Comparison of ENCODE assay signal across 20 mouse cellular contexts in the genomic region with DNA sequence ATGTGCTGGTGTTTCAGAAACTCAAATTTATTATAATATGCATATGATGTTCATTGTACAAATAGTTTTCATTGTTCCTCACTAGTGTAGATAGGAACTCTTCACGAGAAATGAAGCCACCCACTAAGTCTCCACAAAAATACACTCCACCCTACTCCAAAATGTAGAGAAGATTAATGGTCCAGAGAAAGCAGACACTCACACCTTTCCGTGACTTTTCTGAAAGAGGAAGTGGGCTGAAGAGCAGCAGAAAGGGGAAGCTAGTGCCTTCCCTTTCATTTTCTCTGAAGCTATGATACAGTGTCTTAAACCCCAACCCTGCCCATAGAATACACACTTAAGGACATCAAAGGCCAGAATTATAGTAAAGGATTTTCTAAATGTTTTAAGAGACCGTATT. TPM values are rescaled to one million over a fixed set of nuclear protein-coding genes. Genes with fewer than 3 reads are reported as not detected.
DNase-seq lines count a peak whose midpoint lies in the region; ATAC-seq and TF ChIP-seq lines count a peak whose summit lies in the region.
"Had no signal": no experiment of that assay in that cellular context is flagged by ENCODE, and none has a peak within 500 bp of the region (broad histone marks: within the 10 kb centered on the region; RNA-seq: fewer than 3 reads in every experiment).

No protein-coding gene starts in this region.

- in situ Hi-C loops in CH12.LX (cut with MboI; ENCODE audit: low pct_ligation_motif_present, low pct_unique_long_range_greater_than_20kb, low sequenced_read_pairs): no loop called here

- peak; percentile 95 for ATAC-seq in common myeloid progenitor, adult 5-6 weeks (replicated peaks; ENCODE audit: low read depth, poor library complexity, severe bottlenecking)
- no peak for ATAC-seq in kidney, embryonic 14.5 days (ENCODE audit: low FRiP score, low TSS enrichment)
- no peak for ATAC-seq in hindbrain, embryonic 14.5 days (ENCODE audit: low FRiP score)
- ATAC-seq: intestine, embryonic 15.5 days had no signal

- no peaks in the 10 kb centered on the region for H3K36me3 ChIP-seq in CH12.LX (replicated peaks in 1 of 2; ENCODE audit: control insufficient read depth in 1 of 2, insufficient read depth in 1 of 2, low read length in 1 of 2)
- no peaks in the 10 kb centered on the region for H3K36me3 ChIP-seq in kidney, embryonic 14.5 days (ENCODE audit: control insufficient read depth, insufficient read depth, low read length)
- H3K36me3 ChIP-seq in hindbrain, embryonic 14.5 days (replicated peaks; ENCODE audit: control insufficient read depth, insufficient read depth): no peaks in the 10 kb centered on the region
- H3K36me3 ChIP-seq: embryonic facial prominence, embryonic 13.5 days; hindbrain, embryonic 10.5 days; intestine, embryonic 15.5 days; limb, embryonic 15.5 days had no signal

- dilution Hi-C loops in CH12.LX (cut with MboI; ENCODE audit: extremely low pct_ligation_motif_present, extremely low pct_unique_long_range_greater_than_20kb, low sequenced_read_pairs): no loop called here

- TF ChIP-seq EP300 in CH12.LX (IDR thresholded peaks at IDR 0.05; ENCODE audit: low read length): peak; percentile 93

- H3K4me2 ChIP-seq in CH12.LX (ENCODE audit: insufficient read depth, low read depth, poor library complexity, severe bottlenecking): peak overlapping the region; percentile 49; the same call in 1 of the 2 replicates
- H3K4me2 ChIP-seq in kidney, embryonic 14.5 days (replicated peaks; ENCODE audit: low read depth, low read length): no peak overlapping the region
- H3K4me2 ChIP-seq in hindbrain, embryonic 14.5 days (replicated peaks): no peak overlapping the region
- H3K4me2 ChIP-seq: embryonic facial prominence, embryonic 13.5 days; intestine, embryonic 15.5 days; limb, embryonic 15.5 days had no signal

- TF ChIP-seq POLR2A in CH12.LX (IDR thresholded peaks at IDR 0.05; ENCODE audit: low read depth, low read length): no peak

- H3K27me3 ChIP-seq in CH12.LX (replicated peaks): no peaks in the 10 kb centered on the region
- no peaks in the 10 kb centered on the region for H3K27me3 ChIP-seq in kidney, embryonic 14.5 days (ENCODE audit: control insufficient read depth, insufficient read depth, low read length)
- no peaks in the 10 kb centered on the region for H3K27me3 ChIP-seq in hindbrain, embryonic 14.5 days (ENCODE audit: control insufficient read depth, insufficient read depth, low read length)
- H3K27me3 ChIP-seq: embryonic facial prominence, embryonic 13.5 days; intestine, embryonic 15.5 days; limb, embryonic 15.5 days had no signal

- peaks cover 13 to 33% of the 10 kb centered on the region in 2 experiments; a peak in 3 of 4 replicates for H3K4me1 ChIP-seq in CH12.LX (ENCODE audit: control insufficient read depth in 1 of 2, insufficient read depth in 2 of 2)
- H3K4me1 ChIP-seq in kidney, embryonic 14.5 days (ENCODE audit: control insufficient read depth, insufficient read depth, low read length): no peaks in the 10 kb centered on the region
- no peaks in the 10 kb centered on the region for H3K4me1 ChIP-seq in hindbrain, embryonic 14.5 days (replicated peaks; ENCODE audit: control insufficient read depth, insufficient read depth, low read length)
- H3K4me1 ChIP-seq: hindbrain, embryonic 10.5 days; limb, embryonic 15.5 days had no signal

- no peak for TF ChIP-seq CTCF in CH12.LX (conservative IDR thresholded peaks at IDR 0.05 in 1 of 2, IDR thresholded peaks at IDR 0.05 in 1 of 2; ENCODE audit: low read depth in 2 of 2, low read length in 2 of 2)

- TF ChIP-seq RAD21 in CH12.LX (IDR thresholded peaks at IDR 0.05; ENCODE audit: low read depth, low read length): no peak; the same call in 1 of the 2 replicates

- no peak overlapping the region for H3K9ac ChIP-seq in CH12.LX (ENCODE audit: insufficient read depth, low read depth)
- no peak overlapping the region for H3K9ac ChIP-seq in kidney, embryonic 14.5 days (ENCODE audit: low read depth, low read length)
- no peak overlapping the region for H3K9ac ChIP-seq in hindbrain, embryonic 14.5 days
- H3K9ac ChIP-seq: embryonic facial prominence, embryonic 13.5 days; intestine, embryonic 15.5 days; limb, embryonic 15.5 days had no signal

- no peak overlapping the region for H3K4me3 ChIP-seq in CH12.LX (replicated peaks in 1 of 3; ENCODE audit: low read depth in 2 of 3, low read length in 2 of 3, poor library complexity in 1 of 3)
- no peak overlapping the region for H3K4me3 ChIP-seq in kidney, embryonic 14.5 days (ENCODE audit: low read length)
- no peak overlapping the region for H3K4me3 ChIP-seq in hindbrain, embryonic 14.5 days (replicated peaks; ENCODE audit: low read length)
- H3K4me3 ChIP-seq: embryonic facial prominence, embryonic 13.5 days; hindbrain, embryonic 10.5 days; intestine, embryonic 15.5 days; limb, embryonic 15.5 days had no signal

- WGBS in kidney, embryonic 14.5 days: 71% methylated on average over 3 of the region's 3 CpGs
- 89% methylated on average over 3 of the region's 3 CpGs for whole genome bisulfite sequencing in hindbrain, embryonic 14.5 days

- peak; percentile 63 to 77 for DNase-seq in spleen, postnatal 36 days (ENCODE audit: low spot score in 2 of 2)
- DNase-seq in spleen, adult 12 weeks (ENCODE audit: low spot score): no peak
- peak; percentile 74 for DNase-seq in CH12.LX (ENCODE audit: extremely low read depth)
- DNase-seq in naive thymus-derived CD4-positive, alpha-beta T cell, adult 2 months (ENCODE audit: low read depth): peak; percentile 67
- DNase-seq in ovary, adult 18-20 months (ENCODE audit: low spot score): no peak
- DNase-seq in hindbrain, embryonic 14.5 days (ENCODE audit: low spot score): no peak
- DNase-seq: cerebellum, adult 11 months; cerebellum, postnatal 36 days; gastrocnemius, postnatal 36 days; layer of hippocampus, adult 9-11 months; lung, adult 2 months; thymus, adult 18-20 months had no signal

- H3K79me2 ChIP-seq in CH12.LX (replicated peaks; ENCODE audit: control insufficient read depth, extremely low read depth, insufficient read depth, poor library complexity, severe bottlenecking): no peaks in the 10 kb centered on the region

- H3K27ac ChIP-seq in CH12.LX (ENCODE audit: insufficient read depth, low read depth): peak overlapping the region; percentile 61
- no peak overlapping the region for H3K27ac ChIP-seq in kidney, embryonic 14.5 days (ENCODE audit: low read depth, low read length)
- no peak overlapping the region for H3K27ac ChIP-seq in hindbrain, embryonic 14.5 days
- H3K27ac ChIP-seq: hindbrain, embryonic 10.5 days; intestine, embryonic 15.5 days; kidney, postnatal 0 days; limb, embryonic 15.5 days had no signal

- H3K9me3 ChIP-seq in CH12.LX (replicated peaks; ENCODE audit: low read length): peaks cover 6% of the 10 kb centered on the region
- H3K9me3 ChIP-seq in kidney, embryonic 14.5 days (ENCODE audit: control insufficient read depth, low read length): no peaks in the 10 kb centered on the region
- H3K9me3 ChIP-seq in hindbrain, embryonic 14.5 days (ENCODE audit: control insufficient read depth, low read length): no peaks in the 10 kb centered on the region
- H3K9me3 ChIP-seq: embryonic facial prominence, embryonic 13.5 days; hindbrain, embryonic 10.5 days; intestine, embryonic 15.5 days; limb, embryonic 15.5 days had no signal

TF ChIP-seq in CH12.LX, 34 proteins besides CTCF, POLR2A, EP300 and RAD21 (continues in another document):
- 0 out of 2 replicates have a peak, but pooled peaks have one; percentile 66 for TF ChIP-seq MAZ (IDR thresholded peaks at IDR 0.05; ENCODE audit: low read depth, low read length)
- TF ChIP-seq NELFE (IDR thresholded peaks at IDR 0.05; ENCODE audit: low read depth, low read length): no peak
- TF ChIP-seq UBTF (IDR thresholded peaks at IDR 0.05; ENCODE audit: low read depth, low read length): no peak
- TF ChIP-seq ZMIZ1 (IDR thresholded peaks at IDR 0.05; ENCODE audit: low read depth, low read length): no peak
- TF ChIP-seq USF1 (IDR thresholded peaks at IDR 0.05; ENCODE audit: low read depth, low read length): no peak
- TF ChIP-seq TCF12 (IDR thresholded peaks at IDR 0.05; ENCODE audit: low read depth, low read length): peak; percentile 44; the same call in 1 of the 2 replicates
- 0 out of 2 replicates have a peak, but pooled peaks have one; percentile 24 for TF ChIP-seq KAT2A (IDR thresholded peaks at IDR 0.05; ENCODE audit: insufficient replicate concordance, low read length)
- peak; percentile 37; the same call in 1 of the 2 replicates for TF ChIP-seq MAFK (IDR thresholded peaks at IDR 0.05; ENCODE audit: insufficient replicate concordance, low read length)
- 0 out of 2 replicates have a peak, but pooled peaks have one; percentile 30 for TF ChIP-seq E2F4 (IDR thresholded peaks at IDR 0.05; ENCODE audit: insufficient replicate concordance, low read depth, low read length)
- 0 out of 2 replicates have a peak, but pooled peaks have one; percentile 76 for TF ChIP-seq RCOR1 (conservative IDR thresholded peaks at IDR 0.05; ENCODE audit: low read depth, low read length)
- peak; percentile 60; the same call in 1 of the 2 replicates for TF ChIP-seq JUND (conservative IDR thresholded peaks at IDR 0.05; ENCODE audit: low read depth, low read length)
- 0 out of 2 replicates have a peak, but pooled peaks have one; percentile 36 for TF ChIP-seq ELF1 (IDR thresholded peaks at IDR 0.05; ENCODE audit: low read depth, low read length)
- 0 out of 2 replicates have a peak, but pooled peaks have one; percentile 37 for TF ChIP-seq ETS1 (conservative IDR thresholded peaks at IDR 0.05; ENCODE audit: low read depth, low read length)
- 0 out of 2 replicates have a peak, but pooled peaks have one; percentile 37 for TF ChIP-seq CHD2 (IDR thresholded peaks at IDR 0.05; ENCODE audit: low read length)
- TF ChIP-seq MEF2A (IDR thresholded peaks at IDR 0.05; ENCODE audit: borderline replicate concordance, low read depth, low read length): 0 out of 2 replicates have a peak, but pooled peaks have one; percentile 10
- TF ChIP-seq GABPA (IDR thresholded peaks at IDR 0.05; ENCODE audit: insufficient replicate concordance, low read depth, low read length): no peak

RNA-seq across cellular contexts. Expression of a gene that starts 19.8 kb away (rescaled TPM):
- total RNA-seq in CH12.LX (2012; rRNA removed): 18.8 and 21.9 TPM in 2 replicates
- total RNA-seq in CH12.LX (2014; rRNA removed): 50.1 and 52.4 TPM in 2 replicates
- polyA plus RNA-seq in CH12.LX (2012; ENCODE audit: insufficient read length, low read depth): 26.2 and 30.3 TPM in 2 replicates
- 52.3 and 59.7 TPM in 2 replicates for total RNA-seq in common myeloid progenitor, adult 5-6 weeks (2017)
- polyA plus RNA-seq in kidney, embryonic 14.5 days (2014; fragmentation: Nextera tagmentation; extraction: Ambion mirVana): 64.9 and 114 TPM in 2 replicates
- polyA plus RNA-seq in hindbrain, embryonic 14.5 days (2014; fragmentation: Nextera tagmentation; extraction: Ambion mirVana): 103 and 113 TPM in 2 replicates

RNA-seq across cellular contexts. Expression of a gene that starts 56.1 kb away (rescaled TPM):
- total RNA-seq in CH12.LX (2012; rRNA removed) (1.2 TPM in 1 of 2 replicates, not detected in the other), CH12.LX (2014; rRNA removed) (not detected in 2 replicates)
- polyA plus RNA-seq in CH12.LX (2012; ENCODE audit: insufficient read length, low read depth): 3.0 TPM in 1 of 2 replicates, not detected in the other
- not detected in 2 replicates for total RNA-seq in common myeloid progenitor, adult 5-6 weeks (2017)
- 8.7 and 13.9 TPM in 2 replicates for polyA plus RNA-seq in kidney, embryonic 14.5 days (2014; fragmentation: Nextera tagmentation; extraction: Ambion mirVana)
- 17.4 and 17.6 TPM in 2 replicates for polyA plus RNA-seq in hindbrain, embryonic 14.5 days (2014; fragmentation: Nextera tagmentation; extraction: Ambion mirVana)
- polyA plus RNA-seq: frontal cortex, adult 2 months; lung, adult 2 months had no signal

Comparison
In these comparisons a context has a peak if more than half of its experiments do, and no peak if none do; other contexts are left out.
1. DNase-seq: peak in spleen, postnatal 36 days (2 of 2), CH12.LX (single experiment) and naive thymus-derived CD4-positive, alpha-beta T cell, adult 2 months (single experiment); none in spleen, adult 12 weeks (single experiment), ovary, adult 18-20 months (single experiment) and hindbrain, embryonic 14.5 days (single experiment).